Mouse (Mus musculus) G1E (cell line): ENCODE results near the gene Ireb2. TPM values are rescaled to one million over a fixed set of nuclear protein-coding genes. Genes with fewer than 3 reads are reported as not detected.

Experiments
- ATAC-seq: 2 replicates; pipeline ENCODE4 v1.8.0; 2016; ENCODE audit warnings: mild to moderate bottlenecking; ENCODE audit not compliant: insufficient number of reproducible peaks, poor library complexity, low FRiP score, severe bottlenecking; ENCODE audit errors: extremely low read depth
- DNase-seq: peaks from one replicate; pipeline ENCODE4 v3.0.0; 2012; ENCODE audit warnings: low spot score
- H3K27me3 ChIP-seq: 2 replicates; pipeline ENCODE4 v1.6.1; 2012; ENCODE audit warnings: mild to moderate bottlenecking, low read length, inconsistent platforms; ENCODE audit not compliant: insufficient read depth
- H3K36me3 ChIP-seq: replicated peaks from 2 replicates; pipeline ENCODE3; 2012; ENCODE audit warnings: mild to moderate bottlenecking, inconsistent platforms
- H3K4me1 ChIP-seq: 2 replicates; pipeline ENCODE4 v1.6.1; 2012; ENCODE audit warnings: low read depth, low read length, inconsistent platforms, mixed read lengths; ENCODE audit not compliant: insufficient read depth
- H3K4me3 ChIP-seq: 2 replicates; pipeline ENCODE4 v1.5.1; 2012; ENCODE audit warnings: low read depth, mild to moderate bottlenecking, inconsistent platforms, low read length, moderate library complexity, mixed read lengths
- H3K9me3 ChIP-seq: replicated peaks from 2 replicates; pipeline ENCODE4 v1.6.1; 2012; ENCODE audit warnings: inconsistent platforms
- CTCF ChIP-seq: IDR thresholded peaks from 2 replicates; pipeline ENCODE4 v1.5.1; 2012; ENCODE audit warnings: low read depth, low read length, inconsistent platforms, mixed read lengths
- GATA1 ChIP-seq: IDR thresholded peaks from 2 replicates; pipeline ENCODE4 v1.6.1; 2012; ENCODE audit warnings: borderline replicate concordance, low read length, inconsistent platforms, mixed read lengths
- GATA2 ChIP-seq: IDR thresholded peaks from 2 replicates; pipeline ENCODE4 v1.6.1; 2012; ENCODE audit warnings: low read depth, low read length, inconsistent platforms, borderline replicate concordance
- POLR2AphosphoS5 ChIP-seq: IDR thresholded peaks from 2 replicates; pipeline ENCODE4 v1.6.1; 2012; ENCODE audit warnings: low read depth, low read length, inconsistent platforms; ENCODE audit not compliant: insufficient replicate concordance
- TAL1 ChIP-seq: conservative IDR thresholded peaks from 2 replicates; pipeline ENCODE4 v1.6.1; 2012; ENCODE audit warnings: low read depth, low read length, inconsistent platforms, mixed read lengths
- polyA plus RNA-seq: library from polyadenylated mRNA; stranded (reverse); fragments of >175 nt; gene quantifications from 2 replicates; pipeline ENCODE4 v1.2.3, GENCODE M21; 2012
- total RNA-seq, 2 experiments: library from RNA; stranded (forward) in 1 of 2; stranded (reverse) in 1 of 2; fragments of 200-1000 nt in 1 of 2; fragments of >200 nt in 1 of 2; fragmentation: Nextera tagmentation in 1 of 2; gene quantifications; 2 replicates each; pipeline ENCODE4 v1.2.3; 2014 to 2017

The Ireb2 gene
- total and polyA plus RNA-seq, 3 experiments, result 2.1 to 60.7 (median 47.0) TPM

DNA sequence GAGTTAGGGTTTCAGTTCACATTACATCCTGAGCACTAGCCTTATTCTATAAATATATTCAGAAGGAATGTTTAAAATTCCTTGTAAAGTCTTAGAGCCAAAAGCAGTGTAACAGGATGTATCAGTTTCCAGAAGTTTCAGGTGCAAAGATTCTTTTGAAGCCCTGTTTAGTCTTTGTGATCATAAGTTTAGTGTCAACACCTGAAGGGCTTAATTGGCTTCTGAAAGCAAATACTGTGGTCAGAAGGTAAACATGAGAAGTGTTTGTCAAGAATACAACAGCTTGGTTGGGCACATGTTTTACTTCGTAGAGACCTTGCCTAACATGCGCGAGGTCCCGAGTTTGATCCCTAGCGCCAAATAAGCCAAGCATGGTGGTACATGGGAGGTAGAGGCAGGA, 55.2 kb downstream of the Ireb2 start:
- no peak for DNase-seq

DNA sequence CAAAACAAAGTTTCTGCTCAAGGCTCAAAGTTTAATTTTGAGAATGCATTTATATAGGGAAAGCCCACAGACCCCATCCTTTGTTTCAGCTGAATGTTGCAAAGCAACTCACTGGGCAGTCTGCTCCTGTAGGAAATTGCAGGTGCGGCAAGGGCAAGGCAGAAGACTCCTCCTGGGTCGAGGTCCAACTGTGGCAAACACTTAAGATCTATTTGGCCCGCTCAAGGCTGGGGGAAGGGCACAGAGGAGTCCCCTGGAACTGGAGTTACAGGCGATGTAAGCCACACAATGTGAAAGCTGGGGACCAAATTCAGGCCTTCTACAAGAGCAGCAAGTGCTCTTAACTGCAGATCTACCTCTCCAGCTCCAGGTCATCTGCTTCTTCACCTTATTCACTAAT, 56.4 kb downstream of the Ireb2 start:
- Histone ChIP-seq H3K4me3 (no peak overlapping the region), H3K36me3 (no peaks in the 10 kb centered on the region), H3K4me1 (no peaks in the 10 kb centered on the region), H3K27me3 (peaks cover 21% of the 10 kb centered on the region), H3K9me3 (peaks cover 8% of the 10 kb centered on the region)
- ATAC-seq (no peak), DNase-seq (no peak)
- TF ChIP-seq GATA2, result no peak
- TF ChIP-seq CTCF, result no peak
- TF ChIP-seq POLR2AphosphoS5, result no peak

More for the DNA sequence above, 55.2 kb downstream of the Ireb2 start:
- H3K36me3 ChIP-seq, result no peaks in the 10 kb centered on the region
- no peak for ATAC-seq
- peaks cover 8% of the 10 kb centered on the region for H3K9me3 ChIP-seq
- TF ChIP-seq TAL1 (no peak), GATA1 (no peak), GATA2 (no peak), CTCF (no peak), POLR2AphosphoS5 (no peak)
- peaks cover 21% of the 10 kb centered on the region for H3K27me3 ChIP-seq
- H3K4me1 ChIP-seq, result no peaks in the 10 kb centered on the region
- no peak overlapping the region for H3K4me3 ChIP-seq

DNA sequence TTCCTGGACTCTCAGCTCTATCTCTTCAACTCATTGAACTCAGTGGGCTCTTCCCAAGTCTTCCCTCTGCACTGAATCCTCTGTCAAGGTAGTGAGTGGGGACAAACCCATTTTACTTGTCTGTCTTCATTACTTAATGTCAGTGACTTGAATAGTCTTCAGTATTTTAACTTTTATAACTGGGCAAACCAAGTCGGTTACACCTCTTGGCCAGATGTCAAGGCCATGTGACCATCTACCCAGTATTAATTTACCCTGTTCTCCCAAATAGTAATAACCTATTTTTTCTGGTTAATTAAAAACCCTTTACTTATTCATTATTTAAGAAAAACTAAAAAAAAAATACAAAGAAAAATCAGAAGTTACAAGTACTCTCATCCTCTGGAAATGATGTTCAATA, 67.2 kb downstream of the Ireb2 start:
- no peak overlapping the region for H3K4me3 ChIP-seq
- TF ChIP-seq POLR2AphosphoS5 (no peak), GATA2 (no peak), TAL1 (no peak), GATA1 (no peak), CTCF (no peak)
- no peaks in the 10 kb centered on the region for H3K36me3 ChIP-seq
- ATAC-seq, result no peak
- H3K9me3 ChIP-seq, result no peaks in the 10 kb centered on the region
- no peaks in the 10 kb centered on the region for H3K4me1 ChIP-seq
- no peak for DNase-seq
- peaks cover 14% of the 10 kb centered on the region for H3K27me3 ChIP-seq

DNA sequence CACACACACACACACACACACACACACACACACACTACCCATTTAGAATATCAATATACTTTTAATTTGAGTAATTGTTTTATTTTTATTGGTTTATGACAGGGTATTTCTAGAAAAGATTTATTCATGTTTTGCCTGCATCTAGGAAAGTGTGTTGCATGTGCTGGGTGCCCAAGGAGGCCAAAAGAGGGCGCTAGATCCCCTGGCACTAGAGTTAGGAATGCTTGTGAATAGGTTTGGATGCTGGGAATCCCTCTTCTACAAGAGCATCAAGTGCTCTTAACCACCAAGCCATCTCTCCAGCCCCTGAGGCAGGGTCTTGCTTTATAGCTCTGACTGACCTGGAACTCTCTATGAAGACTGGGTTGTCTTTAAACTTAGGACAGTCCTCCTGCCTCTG, 68.2 kb downstream of the Ireb2 start:
- no peak for DNase-seq

DNA sequence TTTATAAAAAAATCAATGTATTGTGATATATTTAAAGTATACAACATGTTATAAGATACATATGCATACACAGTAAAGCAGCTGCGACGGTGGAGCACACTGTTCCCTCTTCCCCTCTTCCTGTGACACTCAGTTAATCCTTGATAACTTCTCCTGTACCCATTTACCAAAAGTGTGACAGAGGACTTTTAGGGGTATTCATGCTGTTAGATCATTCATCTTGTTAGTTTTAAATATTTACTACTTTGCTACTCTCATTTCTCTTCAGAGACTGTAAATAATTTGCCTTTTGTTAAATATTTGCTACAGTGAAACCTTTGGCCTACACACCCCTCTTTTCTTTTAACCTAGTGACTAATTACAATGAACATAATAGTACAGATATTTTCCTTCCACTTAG, 68.8 kb downstream of the Ireb2 start:
- peaks cover 14% of the 10 kb centered on the region for H3K27me3 ChIP-seq
- H3K36me3 ChIP-seq, result no peaks in the 10 kb centered on the region
- no peak for TF ChIP-seq GATA2
- no peak for TF ChIP-seq GATA1
- no peak for TF ChIP-seq POLR2AphosphoS5
- no peak for TF ChIP-seq TAL1
- no peak for TF ChIP-seq CTCF
- ATAC-seq (no peak), DNase-seq (no peak)
- no peaks in the 10 kb centered on the region for H3K4me1 ChIP-seq
- H3K4me3 ChIP-seq, result no peak overlapping the region
- H3K9me3 ChIP-seq, result no peaks in the 10 kb centered on the region

More for the DNA sequence above, 68.2 kb downstream of the Ireb2 start:
- Histone ChIP-seq H3K27me3 (peaks cover 14% of the 10 kb centered on the region), H3K4me3 (no peak overlapping the region), H3K9me3 (no peaks in the 10 kb centered on the region), H3K4me1 (no peaks in the 10 kb centered on the region), H3K36me3 (no peaks in the 10 kb centered on the region)
- ATAC-seq, result no peak
- TF ChIP-seq TAL1, result no peak
- TF ChIP-seq GATA2, result no peak
- 0 out of 2 replicates have a peak, but pooled peaks have one; percentile 14 for TF ChIP-seq CTCF
- no peak for TF ChIP-seq POLR2AphosphoS5

DNA sequence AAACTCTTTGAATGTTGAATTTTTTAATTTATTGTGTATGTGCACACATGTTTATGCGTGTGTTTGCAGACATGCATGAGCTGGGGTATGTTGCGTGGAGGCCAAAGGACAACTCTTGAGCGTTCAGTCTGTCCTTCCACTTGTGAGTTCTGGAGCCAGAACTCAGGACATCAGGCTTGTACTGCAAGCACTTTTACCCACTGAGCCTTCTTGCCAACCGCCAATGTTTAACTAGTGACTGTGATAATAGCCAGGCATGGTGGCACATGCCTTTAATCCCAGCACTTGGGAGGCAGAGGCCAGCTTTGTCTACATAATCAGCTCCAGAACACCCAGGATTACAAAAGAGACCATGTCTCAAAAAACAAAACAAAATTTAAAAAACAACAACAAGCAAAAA, 78.5 kb downstream of the Ireb2 start:
- Histone ChIP-seq H3K4me3 (no peak overlapping the region), H3K9me3 (no peaks in the 10 kb centered on the region), H3K4me1 (no peaks in the 10 kb centered on the region), H3K27me3 (peaks cover 16% of the 10 kb centered on the region), H3K36me3 (no peaks in the 10 kb centered on the region)
- no peak for TF ChIP-seq CTCF
- TF ChIP-seq POLR2AphosphoS5, result no peak
- no peak for TF ChIP-seq GATA1
- TF ChIP-seq TAL1, result no peak
- TF ChIP-seq GATA2, result no peak
- ATAC-seq, result no peak
- no peak for DNase-seq
